Mouse (Mus musculus): ENCODE data around the gene Gm10198.

Gm10198 gene

DNA sequence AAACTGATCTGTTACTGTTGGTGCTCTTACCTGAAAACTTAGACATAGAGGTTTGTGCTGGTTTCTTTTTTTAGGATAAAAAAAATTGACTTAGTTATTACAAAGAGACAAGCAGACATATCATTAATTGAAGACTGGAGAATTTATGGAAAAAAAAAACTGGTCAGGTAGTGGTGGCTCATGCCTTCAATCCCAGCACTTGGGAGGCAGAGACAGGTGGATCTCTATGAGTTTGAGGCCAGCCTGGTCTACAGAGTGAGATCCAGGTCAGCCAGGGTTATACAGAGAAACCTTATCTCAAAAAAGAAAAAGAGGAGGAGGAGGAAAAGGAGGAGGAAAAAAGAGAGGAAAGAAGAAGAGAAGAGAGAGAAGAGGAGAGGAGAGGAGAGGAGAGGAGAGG is at the start of gene Gm10198:
Gene Gm10198, plus strand, starts transcription at position 301 of the 400 bp plus-strand sequence.
- no peak for DNase-seq

DNA sequence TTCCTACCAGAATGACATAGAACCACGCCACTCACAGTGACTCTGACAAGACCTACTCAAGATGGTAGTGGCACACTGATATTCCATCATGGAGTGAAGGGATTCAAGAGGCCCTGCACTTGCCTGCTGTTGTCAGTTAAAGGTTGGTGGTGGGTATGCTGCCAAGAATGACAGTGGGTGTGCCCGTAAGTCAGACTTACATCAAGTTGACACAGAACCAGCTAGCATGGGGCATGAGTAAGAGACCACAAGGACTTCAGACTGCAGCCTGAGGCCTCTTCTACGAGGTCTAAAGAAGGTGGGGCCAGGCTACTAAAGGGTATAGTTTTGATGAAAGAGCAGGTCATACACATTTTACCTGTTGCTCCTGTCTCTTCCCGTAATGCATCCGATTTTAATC is 47.3 kb upstream of the Gm10198 start:
- DNase-seq, result no peak

DNA sequence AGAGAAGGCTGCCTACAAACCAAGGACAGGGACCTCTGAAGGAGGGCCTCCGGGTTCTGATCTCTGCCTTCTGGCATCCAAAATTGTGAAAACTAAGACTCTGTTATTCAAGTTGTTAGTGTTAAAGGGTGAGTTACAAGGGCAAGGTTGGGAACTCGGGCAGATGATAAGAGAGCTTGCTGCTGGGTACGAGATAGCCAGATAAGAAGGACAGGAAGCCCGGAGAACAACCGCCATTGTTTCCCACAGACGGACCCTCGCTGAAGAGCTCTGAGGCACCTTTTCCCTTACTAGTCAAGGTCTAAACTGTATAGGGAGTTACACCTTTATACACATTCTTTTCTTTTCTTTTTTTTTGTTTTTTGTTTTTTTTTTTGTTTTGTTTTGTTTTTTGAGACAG is 39.8 kb upstream of the Gm10198 start:
- no peak for DNase-seq

DNA sequence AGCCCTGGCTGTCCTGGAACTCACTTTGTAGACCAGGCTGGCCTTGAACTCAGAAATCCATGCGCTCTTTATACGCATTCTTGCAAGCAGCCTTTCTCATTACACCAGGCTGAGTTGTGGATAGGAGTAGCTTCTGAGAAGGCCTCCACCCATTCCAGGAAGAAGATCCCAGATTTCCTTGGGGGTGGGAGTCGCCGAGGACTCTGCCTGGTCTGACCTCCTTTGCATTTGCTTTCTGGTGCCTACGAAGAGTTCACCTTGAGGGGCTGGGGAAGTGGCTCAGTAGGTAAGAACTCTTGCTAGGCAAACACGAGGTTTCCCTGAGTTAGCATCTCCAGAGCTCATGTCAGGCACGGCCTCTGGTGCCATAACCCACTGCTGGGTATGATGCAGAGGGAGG is 39.4 kb upstream of the Gm10198 start:
- no peak for DNase-seq

DNA sequence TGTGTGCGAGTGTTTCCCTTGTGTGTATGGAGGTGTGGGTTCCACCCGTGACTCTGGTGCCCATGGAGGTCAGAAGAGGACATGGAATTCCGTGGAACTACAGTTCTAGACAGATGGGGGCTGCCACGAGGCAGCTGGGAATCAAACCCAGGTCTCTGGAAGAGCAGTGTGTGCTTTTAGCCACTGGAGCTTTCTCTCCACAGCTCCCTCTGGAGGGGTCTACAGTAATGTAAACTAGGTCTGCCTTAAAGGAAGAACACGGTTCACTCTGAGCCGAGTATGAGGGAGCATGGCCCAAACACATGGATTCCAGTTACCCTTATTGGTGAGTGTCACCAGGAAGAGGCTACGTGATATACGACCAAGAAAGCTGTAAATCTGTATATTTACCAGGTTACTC is 38.6 kb upstream of the Gm10198 start:
- no peak for DNase-seq

DNA sequence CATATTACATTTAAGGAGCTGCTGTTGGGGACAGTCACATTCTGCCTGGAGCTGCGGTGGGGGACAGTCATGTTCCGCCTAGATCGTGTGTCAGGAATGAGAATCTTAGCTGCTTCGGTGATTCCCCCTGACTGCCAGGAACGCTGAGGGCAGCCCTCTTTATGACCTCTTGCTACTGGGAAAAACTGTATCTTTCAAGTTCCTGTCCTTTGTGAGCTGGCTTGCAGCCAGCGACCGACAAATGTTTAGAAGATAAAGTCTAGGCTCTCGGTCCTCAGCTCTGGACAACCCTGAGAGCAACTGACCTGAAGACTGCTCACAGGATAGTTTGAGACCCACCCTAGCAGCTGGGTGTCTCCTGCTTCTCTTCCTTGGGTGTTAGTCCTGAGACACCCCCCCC is 37.3 kb upstream of the Gm10198 start:
- no peak for DNase-seq

DNA sequence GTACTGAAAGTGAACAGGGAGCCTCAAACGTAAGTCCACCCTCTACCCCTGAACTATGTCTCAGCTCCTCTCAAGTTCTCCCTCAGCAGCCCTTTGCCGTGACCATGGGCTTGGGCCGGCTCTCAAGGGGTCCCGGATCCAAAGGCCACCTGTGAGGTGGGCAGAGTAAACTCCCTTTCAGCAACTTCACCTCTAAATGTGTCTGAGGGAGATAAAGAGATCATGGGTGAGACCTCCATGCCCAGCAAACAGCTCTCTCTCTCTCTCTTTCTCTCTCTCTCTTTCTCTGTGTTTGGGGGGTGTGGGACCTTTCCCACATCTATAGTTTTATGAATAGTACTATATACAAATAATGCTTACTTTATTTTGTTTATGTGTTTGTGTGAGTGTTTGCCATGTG is 36.2 kb upstream of the Gm10198 start:
- no peak for DNase-seq

DNA sequence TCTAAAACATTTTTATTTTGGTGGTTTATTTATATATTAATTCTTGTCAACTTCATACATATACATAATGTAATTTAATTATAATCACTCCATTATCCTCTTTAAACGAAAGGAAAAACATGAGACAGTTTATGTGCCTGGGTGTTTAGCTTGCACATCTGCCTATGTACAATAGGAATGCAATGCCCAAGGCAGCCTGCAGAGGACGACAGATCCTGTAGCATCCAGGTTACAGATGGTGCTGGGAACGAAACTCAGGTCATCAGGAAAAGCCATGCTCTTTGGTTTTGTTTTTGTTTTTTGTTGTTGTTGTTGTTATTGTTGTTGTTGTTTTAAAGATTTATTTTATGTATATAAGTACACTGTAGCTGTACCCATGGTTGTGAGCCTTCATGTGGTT is 32.4 kb upstream of the Gm10198 start:
- DNase-seq, result no peak

DNA sequence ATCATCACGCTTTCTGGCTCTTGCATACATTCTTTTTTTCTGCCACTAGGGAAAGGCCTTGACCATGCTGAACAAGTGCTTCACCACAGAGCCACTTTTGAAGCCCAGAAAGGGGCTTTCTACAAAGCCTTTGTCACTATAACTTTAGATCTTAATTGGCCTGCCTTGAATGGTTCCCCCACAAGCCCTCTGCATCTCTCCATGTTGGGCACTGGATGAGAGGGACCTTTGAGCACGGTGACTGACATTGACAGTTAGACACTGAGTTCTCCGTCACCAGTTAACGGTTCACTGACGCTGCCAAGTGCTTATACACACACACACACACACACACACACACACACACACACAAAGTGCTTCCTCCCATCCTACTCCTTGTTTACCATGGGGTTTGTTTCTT is 30.0 kb upstream of the Gm10198 start:
- no peak for DNase-seq

DNA sequence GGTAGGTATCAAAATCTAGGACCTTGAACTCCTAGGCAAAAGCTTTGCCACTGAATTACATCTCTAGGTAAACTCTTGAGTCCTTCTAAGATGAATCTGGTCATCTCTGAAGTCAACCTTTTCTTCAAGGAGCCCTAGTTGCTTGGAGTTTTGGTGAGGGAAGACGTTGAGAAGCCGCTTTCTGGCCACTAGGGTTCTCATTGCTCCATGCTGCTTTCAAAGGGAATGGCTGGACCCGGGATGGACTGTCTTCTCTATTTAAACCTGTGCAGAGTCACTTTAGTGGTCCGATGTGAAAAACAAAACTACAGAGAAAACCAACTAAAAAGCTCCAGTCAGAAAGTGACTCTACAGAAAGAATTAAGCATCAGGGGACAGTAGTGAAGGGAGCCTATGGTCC is 18.4 kb upstream of the Gm10198 start:
- no peak for DNase-seq

DNA sequence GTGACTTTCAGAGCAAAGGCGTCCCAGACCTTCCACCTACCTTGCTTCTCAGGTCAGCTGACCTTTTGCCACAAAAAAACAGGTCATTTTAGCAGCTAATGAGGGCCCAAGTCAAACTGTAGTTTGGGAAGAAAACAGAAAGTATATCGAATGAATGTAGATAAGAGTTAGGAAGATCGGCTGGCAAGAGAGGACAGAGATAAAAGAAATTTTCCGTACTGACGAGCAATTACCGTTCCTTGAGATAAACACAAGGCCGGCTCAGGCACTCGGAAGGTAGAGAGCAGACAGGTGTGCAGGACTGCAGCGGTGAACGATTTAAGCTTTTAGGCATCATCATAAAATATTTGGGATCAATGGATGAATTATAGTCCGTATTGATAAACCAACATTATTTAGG is 15.4 kb upstream of the Gm10198 start:
- no peak for DNase-seq

DNA sequence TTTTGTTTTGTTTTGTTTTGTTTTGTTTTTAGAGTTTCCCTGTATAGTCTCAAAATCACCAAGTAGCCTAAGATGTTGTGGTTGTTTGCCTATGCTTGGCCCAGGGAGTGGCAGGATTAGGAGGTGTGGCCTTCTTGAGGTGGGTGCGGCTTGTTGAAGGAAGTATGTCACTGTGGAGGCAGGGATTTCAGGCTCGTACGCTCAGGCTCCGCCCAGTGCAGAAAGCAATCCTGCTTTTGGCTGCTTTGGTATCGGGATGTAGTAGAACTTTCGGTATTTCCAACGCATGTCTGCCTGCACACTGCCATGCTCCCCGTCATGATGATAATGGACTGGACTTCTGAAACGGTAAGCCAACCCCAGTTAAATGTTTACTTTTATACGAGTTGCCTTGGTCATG is 12.5 kb upstream of the Gm10198 start:
- no peak for DNase-seq

DNA sequence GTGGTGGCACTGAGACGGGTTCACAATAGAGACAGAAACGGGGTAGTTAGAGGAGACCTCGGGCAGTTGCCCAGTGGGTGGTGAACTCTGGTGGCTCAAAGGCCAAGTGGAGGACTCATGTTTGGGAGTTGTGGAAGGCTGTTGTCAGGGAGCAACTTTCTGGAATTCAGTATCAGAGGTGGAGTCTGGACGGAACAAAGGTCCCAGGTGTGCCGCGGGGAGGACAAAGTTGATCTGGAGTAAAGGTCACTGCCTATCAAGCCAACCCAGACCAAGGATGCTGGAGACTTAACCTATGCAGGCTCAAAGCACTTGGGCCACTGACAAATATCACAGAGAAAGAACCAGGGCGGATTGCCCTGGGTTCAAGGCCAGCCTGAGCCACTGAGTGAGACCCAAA is 5.5 kb downstream of the Gm10198 start:
- no peak for DNase-seq

DNA sequence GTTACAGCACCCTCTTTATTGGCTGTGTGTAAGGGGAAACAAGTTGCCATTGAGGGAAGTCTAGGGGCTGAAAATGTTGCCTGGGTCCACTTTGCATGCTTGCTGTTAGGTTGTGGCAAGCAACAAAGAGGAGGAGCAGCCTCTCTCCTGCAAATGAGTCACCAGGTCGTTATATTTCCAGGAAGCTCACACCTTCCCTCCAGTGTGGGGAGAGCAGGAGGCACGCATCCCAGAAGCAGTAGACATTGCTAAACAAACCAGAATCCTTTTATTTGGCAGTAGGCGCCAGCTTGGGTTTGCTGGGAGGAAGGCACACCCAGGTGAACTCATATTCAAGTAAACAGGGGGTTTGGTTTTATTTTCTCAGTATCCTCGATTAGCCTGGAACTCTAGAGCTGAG is 8.8 kb downstream of the Gm10198 start:
- DNase-seq, result no peak

DNA sequence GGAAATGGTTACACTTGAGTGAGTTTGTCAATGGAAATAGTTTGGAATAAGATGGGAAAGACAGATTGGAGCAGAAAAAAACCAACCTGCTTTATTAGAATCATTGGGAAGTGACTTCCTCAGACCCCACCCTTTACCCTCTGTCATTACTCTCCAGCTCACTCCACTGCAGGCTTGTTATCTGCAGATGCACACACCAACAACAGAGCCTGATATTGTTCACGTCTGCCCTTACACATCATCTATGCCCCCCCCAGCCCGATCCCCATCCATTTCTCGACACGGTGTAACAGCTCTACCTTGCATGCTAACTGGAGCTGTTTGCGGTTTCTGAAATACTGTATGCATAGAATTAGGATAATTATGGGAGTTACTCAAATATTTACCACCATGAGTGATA is 12.2 kb downstream of the Gm10198 start:
- DNase-seq, result no peak

DNA sequence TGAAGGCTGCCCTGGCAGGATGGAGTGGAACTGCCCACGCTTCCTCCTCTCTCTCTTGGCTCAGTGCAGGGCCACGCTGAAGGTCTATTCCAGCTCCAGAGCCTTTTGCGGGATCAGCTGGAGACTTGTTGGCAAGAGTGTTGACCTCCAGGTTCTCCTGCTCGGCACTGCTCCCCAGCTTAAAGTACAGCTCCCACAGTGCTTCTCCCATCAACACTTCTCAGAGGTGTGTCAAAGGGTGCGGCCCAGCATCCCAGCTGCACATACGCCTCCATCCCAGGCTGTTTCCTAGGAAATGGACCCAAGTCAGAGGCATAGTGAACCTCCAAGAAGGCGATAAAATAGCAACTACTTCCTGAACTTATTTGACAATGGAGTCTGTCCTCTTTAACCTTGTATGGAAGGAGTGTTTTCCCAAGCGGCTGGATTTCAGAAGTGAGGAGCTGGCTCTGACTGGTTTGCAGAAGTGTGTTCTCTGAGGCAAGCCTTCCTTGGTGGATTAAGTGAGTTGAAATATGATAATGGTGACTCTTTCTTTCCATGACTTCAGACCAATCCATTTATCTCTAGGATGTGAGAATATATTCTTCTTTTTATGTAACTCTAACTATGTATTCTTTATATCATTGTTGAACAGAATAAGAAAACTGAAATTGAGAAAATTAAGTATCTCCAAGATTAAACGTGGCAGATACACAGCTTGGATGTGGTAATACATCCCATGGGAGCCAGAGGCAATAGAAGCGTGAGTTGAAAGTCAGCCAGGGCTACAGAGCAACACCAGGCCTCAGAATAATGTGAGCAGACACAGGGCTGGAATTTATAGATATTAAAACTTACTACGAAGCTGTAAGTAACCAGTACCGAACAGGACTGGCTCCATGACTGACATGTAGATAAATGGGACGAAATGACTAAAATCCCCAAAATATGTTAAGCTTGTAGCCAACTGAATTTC is 23.9 kb downstream of the Gm10198 start:
- no peak for DNase-seq

DNA sequence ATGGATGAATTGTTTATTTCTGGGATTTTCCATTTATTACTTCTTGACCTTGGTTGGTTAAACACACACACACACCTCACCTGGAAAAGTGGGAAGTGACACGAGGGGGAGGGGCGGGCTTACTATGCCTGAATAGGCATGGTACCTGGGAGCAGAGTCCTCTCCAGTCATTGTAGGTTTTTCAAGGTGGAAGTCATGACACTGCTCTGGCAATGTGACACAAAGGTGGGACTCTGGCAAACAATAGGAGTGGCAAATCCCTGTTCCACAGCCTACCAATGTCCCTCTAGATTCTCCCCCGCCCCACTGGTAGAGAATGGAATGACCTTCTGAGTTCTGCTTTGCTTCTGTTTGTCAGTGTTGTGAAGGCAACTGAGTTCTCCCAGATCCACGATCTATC is 27.8 kb downstream of the Gm10198 start:
- DNase-seq, result no peak

DNA sequence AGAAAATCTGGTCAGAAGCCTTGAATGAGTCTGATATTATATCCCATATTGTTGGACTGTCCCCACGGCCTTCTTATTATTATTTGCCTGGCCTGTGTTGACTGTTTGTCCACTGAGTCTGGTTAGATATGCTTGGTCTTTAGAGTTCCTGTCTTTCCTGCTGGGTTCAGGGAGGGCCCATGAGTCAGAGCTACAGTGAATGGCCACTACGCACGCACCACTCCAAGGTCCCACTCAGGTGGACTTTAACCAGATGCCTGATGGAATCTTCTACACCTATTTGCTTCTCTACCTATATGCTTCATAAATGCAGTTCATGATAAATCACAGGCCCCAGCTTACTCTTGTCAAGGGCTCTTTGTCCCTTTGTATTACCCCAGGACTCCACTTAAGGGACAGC is 29.8 kb downstream of the Gm10198 start:
- no peak for DNase-seq

DNA sequence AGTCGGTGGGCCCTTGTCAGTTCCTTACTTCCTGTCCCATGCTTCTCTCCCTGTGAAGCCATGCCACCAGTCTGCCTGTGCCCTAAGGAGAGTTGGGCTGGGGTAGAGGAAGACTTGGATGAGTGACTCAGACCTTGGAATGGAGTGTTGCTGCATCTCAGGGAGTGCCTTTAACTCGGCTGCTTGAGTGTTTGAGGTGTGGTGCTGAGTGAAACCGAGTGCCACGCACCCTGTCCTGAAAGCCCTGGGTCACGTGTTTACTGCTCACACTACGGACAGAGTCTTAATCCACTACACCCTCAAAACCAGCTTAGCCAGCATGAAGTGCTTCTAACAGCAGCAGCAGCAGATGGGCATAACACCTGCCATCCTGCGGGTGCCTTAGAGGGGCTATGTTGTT is 30.5 kb downstream of the Gm10198 start:
- no peak for DNase-seq

DNA sequence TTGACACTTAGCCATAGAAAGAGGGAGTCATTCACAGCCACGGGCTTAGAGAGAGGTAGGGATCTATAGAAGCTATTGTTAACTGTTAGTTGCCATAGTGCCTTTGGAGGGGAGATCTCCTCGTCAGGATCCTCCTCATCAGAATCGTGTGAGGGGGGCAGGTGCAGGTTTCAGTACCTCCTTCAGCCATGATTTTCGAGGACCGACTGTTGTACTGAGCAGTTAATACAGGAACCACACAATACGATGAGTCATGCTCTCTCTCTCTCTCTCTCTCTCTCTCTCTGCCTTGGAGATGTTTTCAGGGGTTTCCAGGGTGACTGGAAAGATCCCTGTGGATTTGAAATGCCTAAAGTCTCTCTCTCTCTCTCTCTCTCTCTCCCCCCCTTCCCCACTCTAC is 31.5 kb downstream of the Gm10198 start:
- DNase-seq, result no peak

DNA sequence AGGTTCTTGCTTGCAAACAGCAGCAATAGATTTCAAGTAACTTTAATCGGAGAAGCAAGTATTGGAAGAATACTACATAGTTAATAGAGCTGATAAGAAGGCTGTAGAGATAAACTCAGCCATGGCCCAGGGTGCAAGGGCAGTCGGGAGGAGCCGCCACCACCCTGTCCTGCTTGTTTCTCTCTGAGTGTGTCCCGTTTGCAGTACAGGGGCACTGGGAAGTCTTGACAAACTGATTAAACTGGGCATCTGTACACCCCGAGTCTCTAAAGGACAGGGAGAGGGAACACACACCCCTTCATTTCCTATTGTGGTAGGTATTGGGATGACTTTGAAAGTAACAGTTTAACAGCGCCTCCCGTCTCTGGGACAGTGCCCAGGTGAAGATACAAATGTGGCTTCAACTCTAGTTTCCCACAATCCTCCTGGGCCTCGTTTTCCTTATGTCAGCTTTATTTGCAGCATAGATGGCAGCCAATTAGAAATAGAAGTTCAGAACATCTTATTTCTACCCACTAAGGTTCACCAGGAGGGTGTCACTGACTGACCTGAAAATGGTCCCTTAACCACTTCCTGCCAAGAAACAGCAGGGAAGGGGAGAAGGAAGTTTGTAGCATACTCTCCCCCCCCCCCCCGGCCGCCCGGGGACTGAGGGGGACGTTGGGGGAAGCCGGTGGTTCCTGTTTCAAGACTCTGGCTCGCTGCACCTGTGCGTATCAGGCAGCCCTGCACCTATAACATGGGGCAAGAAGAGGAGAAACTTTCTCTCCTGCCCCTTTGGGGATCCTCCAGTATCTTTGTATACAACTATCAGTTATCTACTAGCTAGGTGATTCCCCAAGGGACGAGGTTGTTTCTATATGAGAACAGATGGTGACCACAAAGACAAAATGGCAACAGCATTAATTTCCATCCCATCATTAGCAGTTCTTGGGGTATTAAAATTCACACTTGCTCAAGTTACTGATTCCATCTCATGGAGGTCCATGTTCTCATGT is 41.9 kb downstream of the Gm10198 start:
- DNase-seq, result no peak

DNA sequence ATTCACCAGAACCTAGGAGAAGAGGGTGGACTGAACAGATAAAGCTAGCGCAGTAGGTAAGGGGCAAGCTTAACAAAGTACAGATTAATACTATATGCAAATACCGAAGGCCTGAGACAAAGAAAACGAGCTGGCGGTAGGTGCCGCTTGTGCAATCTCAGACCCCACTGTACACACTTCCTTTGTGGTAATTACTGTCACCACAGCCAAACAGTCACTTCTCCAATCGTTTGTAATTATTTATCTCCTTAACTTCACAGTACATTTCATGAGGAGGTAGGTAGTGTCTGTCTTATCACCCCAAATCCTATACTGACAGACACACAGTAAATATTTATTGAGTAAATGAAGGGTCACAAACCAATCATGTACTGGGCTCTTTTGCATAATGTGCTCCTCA is 47.7 kb downstream of the Gm10198 start:
- no peak for DNase-seq

All from right cerebral cortex, adult 18-20 months (tissue).